Mouse (Mus musculus) stomach, embryonic 15.5 days (tissue): ENCODE data around the gene Qpctl. TPM values are rescaled to one million over a fixed set of nuclear protein-coding genes. Genes with fewer than 3 reads are reported as not detected.
A peak's percentile ranks its signal among the peaks of the same experiment; 100 is the strongest.

Experiments used
- ATAC-seq: fragments of 200-750 bp; cut with Nextera tagmentation; 2 replicates; pipeline ENCODE4 v1.8.0; 2017; ENCODE audit warnings: low read depth, moderate number of reproducible peaks, moderate TSS enrichment; ENCODE audit not compliant: insufficient read depth, low FRiP score
- H3K27ac ChIP-seq: fragments of 300-500 bp; sonication (generic); 2 replicates; pipeline ENCODE4 v1.5.1; 2015; ENCODE audit warnings: mild to moderate bottlenecking, inconsistent platforms
- H3K27me3 ChIP-seq: fragments of 300-500 bp; sonication (generic); replicated peaks from 2 replicates; pipeline ENCODE4 v1.6.1; 2015; ENCODE audit warnings: inconsistent platforms
- H3K36me3 ChIP-seq: fragments of 300-500 bp; sonication (generic); 2 replicates; pipeline ENCODE4 v1.6.1; 2015; ENCODE audit warnings: inconsistent platforms
- H3K4me1 ChIP-seq: fragments of 300-500 bp; sonication (generic); 2 replicates; pipeline ENCODE4 v1.6.1; 2015; ENCODE audit warnings: inconsistent platforms
- H3K4me2 ChIP-seq: fragments of 300-500 bp; sonication (generic); 2 replicates; pipeline ENCODE4 v1.6.1; 2015; ENCODE audit warnings: mild to moderate bottlenecking, inconsistent platforms
- H3K4me3 ChIP-seq: fragments of 300-500 bp; sonication (generic); replicated peaks from 2 replicates; pipeline ENCODE4 v1.5.1; 2015; ENCODE audit warnings: inconsistent platforms
- H3K9ac ChIP-seq: fragments of 300-500 bp; sonication (generic); 2 replicates; pipeline ENCODE4 v1.6.1; 2015; ENCODE audit warnings: inconsistent platforms
- H3K9me3 ChIP-seq: fragments of 300-500 bp; sonication (generic); 2 replicates; pipeline ENCODE4 v1.6.1; 2016; ENCODE audit warnings: inconsistent platforms
- WGBS: fragments of 180-500 bp; shearing (Covaris S2); methylation state at CpG from one replicate; pipeline ENCODE4 v1.1.7; 2015; 5-methylcytosine and 5-hydroxymethylcytosine counted together
- polyA plus RNA-seq: library from polyadenylated mRNA; unstranded; fragments of >200 nt; fragmentation: Nextera tagmentation; extraction: Ambion mirVana; gene quantifications from 2 replicates; pipeline ENCODE4 v1.2.1, GENCODE M21; 2015

Gene Qpctl
- polyA plus RNA-seq, 1 experiment from 2014 or later, result 13.5 TPM

GRCm38 (mm10) chr7:19147497-19148045 lies 1.5 kb downstream of the Qpctl start:
- Histone ChIP-seq H3K27me3 (no peaks in the 10 kb centered on the region), H3K4me2 (peak overlapping the region; percentile 69), H3K4me3 (no peak overlapping the region), H3K9me3 (no peaks in the 10 kb centered on the region), H3K36me3 (no peaks in the 10 kb centered on the region), H3K27ac (no peak overlapping the region), H3K9ac (no peak overlapping the region), H3K4me1 (peaks cover 17% of the 10 kb centered on the region)
- 43% methylated on average over 6 of the region's 6 CpGs for WGBS
- no peak for ATAC-seq

- H3K4me1 ChIP-seq, result peaks cover 17% of the 10 kb centered on the region
- no peak overlapping the region for H3K4me3 ChIP-seq
- no peak overlapping the region for H3K9ac ChIP-seq
- no peaks in the 10 kb centered on the region for H3K27me3 ChIP-seq
- H3K4me2 ChIP-seq, result no peak overlapping the region
- H3K36me3 ChIP-seq, result no peaks in the 10 kb centered on the region
- no peak overlapping the region for H3K27ac ChIP-seq
- H3K9me3 ChIP-seq, result no peaks in the 10 kb centered on the region
- 87% methylated on average over 10 of the region's 10 CpGs for WGBS
- no peak for ATAC-seq
Measured at GRCm38 (mm10) chr7:19146793-19147192, 2.3 kb downstream of the Qpctl start.

- 40% methylated on average over 5 of the region's 5 CpGs for WGBS
- no peaks in the 10 kb centered on the region for H3K27me3 ChIP-seq
- no peak overlapping the region for H3K9ac ChIP-seq
- H3K4me1 ChIP-seq, result no peaks in the 10 kb centered on the region
- no peak for ATAC-seq
- H3K4me3 ChIP-seq, result no peak overlapping the region
- no peak overlapping the region for H3K27ac ChIP-seq
- H3K9me3 ChIP-seq, result no peaks in the 10 kb centered on the region
- peaks cover 42% of the 10 kb centered on the region for H3K36me3 ChIP-seq
- H3K4me2 ChIP-seq, result no peak overlapping the region
Measured at GRCm38 (mm10) chr7:19137380-19137779, 11.7 kb downstream of the Qpctl start.

GRCm38 (mm10) chr7:19136673-19137334 lies 12.3 kb downstream of the Qpctl start:
- H3K4me3 ChIP-seq, result no peak overlapping the region
- no peak overlapping the region for H3K27ac ChIP-seq
- H3K36me3 ChIP-seq, result peaks cover 42% of the 10 kb centered on the region
- no peak overlapping the region for H3K4me2 ChIP-seq
- H3K9me3 ChIP-seq, result no peaks in the 10 kb centered on the region
- ATAC-seq, result no peak
- H3K9ac ChIP-seq, result no peak overlapping the region
- no peaks in the 10 kb centered on the region for H3K27me3 ChIP-seq
- 90% methylated on average over 38 of the region's 38 CpGs for WGBS
- peaks cover 3% of the 10 kb centered on the region; the same call in 1 of the 2 replicates for H3K4me1 ChIP-seq

- peaks cover 6% of the 10 kb centered on the region; the same call in 1 of the 2 replicates for H3K4me1 ChIP-seq
- 92% methylated on average over 13 of the region's 13 CpGs for WGBS
- ATAC-seq, result no peak
- H3K27me3 ChIP-seq, result no peaks in the 10 kb centered on the region
- no peak overlapping the region for H3K4me3 ChIP-seq
- no peaks in the 10 kb centered on the region for H3K9me3 ChIP-seq
- H3K36me3 ChIP-seq, result peaks cover 41% of the 10 kb centered on the region
- H3K4me2 ChIP-seq, result no peak overlapping the region
- no peak overlapping the region for H3K27ac ChIP-seq
- no peak overlapping the region for H3K9ac ChIP-seq
Measured at GRCm38 (mm10) chr7:19136168-19136567, 12.9 kb downstream of the Qpctl start.

- H3K4me1 ChIP-seq, result peaks cover 6% of the 10 kb centered on the region; the same call in 1 of the 2 replicates
- peak overlapping the region; percentile 60 for H3K27ac ChIP-seq
- ATAC-seq, result peak; percentile 99
- no peaks in the 10 kb centered on the region for H3K27me3 ChIP-seq
- H3K4me3 ChIP-seq, result peak overlapping the region; percentile 49
- H3K4me2 ChIP-seq, result peak overlapping the region; percentile 87
- no peak overlapping the region for H3K9ac ChIP-seq
- under 1% methylated on average over 39 of the region's 39 CpGs for whole genome bisulfite sequencing
- H3K36me3 ChIP-seq, result peaks cover 18% of the 10 kb centered on the region
- H3K9me3 ChIP-seq, result no peaks in the 10 kb centered on the region
Measured at GRCm38 (mm10) chr7:19131324-19131848, 17.7 kb downstream of the Qpctl start.

- Histone ChIP-seq H3K4me3 (peak overlapping the region; percentile 49), H3K4me1 (peaks cover 6% of the 10 kb centered on the region; the same call in 1 of the 2 replicates), H3K9me3 (no peaks in the 10 kb centered on the region), H3K36me3 (peaks cover 11% of the 10 kb centered on the region; the same call in 1 of the 2 replicates), H3K4me2 (peak overlapping the region; percentile 87), H3K27me3 (no peaks in the 10 kb centered on the region), H3K9ac (no peak overlapping the region), H3K27ac (peak overlapping the region; percentile 60)
- WGBS, result 24% methylated on average over 4 of the region's 4 CpGs
- no peak for ATAC-seq
Measured at GRCm38 (mm10) chr7:19130657-19131056, 18.4 kb downstream of the Qpctl start.

- no peaks in the 10 kb centered on the region for H3K27me3 ChIP-seq
- H3K4me1 ChIP-seq, result peaks cover 6% of the 10 kb centered on the region; the same call in 1 of the 2 replicates
- no peak overlapping the region for H3K9ac ChIP-seq
- H3K4me3 ChIP-seq, result no peak overlapping the region
- WGBS, result 89% methylated on average over 5 of the region's 5 CpGs
- H3K4me2 ChIP-seq, result no peak overlapping the region
- no peak for ATAC-seq
- no peak overlapping the region for H3K27ac ChIP-seq
- peaks cover under 1% of the 10 kb centered on the region; the same call in 1 of the 2 replicates for H3K36me3 ChIP-seq
- no peaks in the 10 kb centered on the region for H3K9me3 ChIP-seq
Measured at GRCm38 (mm10) chr7:19129396-19129795, 19.7 kb downstream of the Qpctl start.

- H3K27ac ChIP-seq, result no peak overlapping the region
- no peak overlapping the region for H3K4me3 ChIP-seq
- H3K4me1 ChIP-seq, result peaks cover 6% of the 10 kb centered on the region; the same call in 1 of the 2 replicates
- no peak for ATAC-seq
- H3K27me3 ChIP-seq, result no peaks in the 10 kb centered on the region
- H3K9me3 ChIP-seq, result no peaks in the 10 kb centered on the region
- no peaks in the 10 kb centered on the region for H3K36me3 ChIP-seq
- H3K9ac ChIP-seq, result no peak overlapping the region
- H3K4me2 ChIP-seq, result no peak overlapping the region
- WGBS, result 75% methylated on average over 5 of the region's 5 CpGs
Measured at GRCm38 (mm10) chr7:19127744-19128143, 21.3 kb downstream of the Qpctl start.

- H3K36me3 ChIP-seq, result no peaks in the 10 kb centered on the region
- no peak overlapping the region for H3K4me3 ChIP-seq
- no peaks in the 10 kb centered on the region for H3K27me3 ChIP-seq
- H3K9ac ChIP-seq, result no peak overlapping the region
- no peak overlapping the region for H3K4me2 ChIP-seq
- ATAC-seq, result no peak
- H3K27ac ChIP-seq, result no peak overlapping the region
- H3K9me3 ChIP-seq, result no peaks in the 10 kb centered on the region
- H3K4me1 ChIP-seq, result peaks cover 16% of the 10 kb centered on the region; the same call in 1 of the 2 replicates
- WGBS, result 86% methylated on average over 6 of the region's 6 CpGs
Measured at GRCm38 (mm10) chr7:19124713-19125112, 24.4 kb downstream of the Qpctl start.

GRCm38 (mm10) chr7:19121686-19122085 lies 27.4 kb downstream of the Qpctl start:
- H3K27ac ChIP-seq, result no peak overlapping the region
- WGBS, result 92% methylated on average over 4 of the region's 4 CpGs

More at GRCm38 (mm10) chr7:19121686-19122085, 27.4 kb downstream of the Qpctl start:
- H3K4me1 ChIP-seq, result peaks cover 23% of the 10 kb centered on the region
- no peak overlapping the region for H3K4me3 ChIP-seq
- no peak for ATAC-seq
- H3K9ac ChIP-seq, result no peak overlapping the region
- H3K9me3 ChIP-seq, result no peaks in the 10 kb centered on the region; the same call in 1 of the 2 replicates
- H3K27me3 ChIP-seq, result no peaks in the 10 kb centered on the region
- H3K36me3 ChIP-seq, result no peaks in the 10 kb centered on the region
- no peak overlapping the region for H3K4me2 ChIP-seq
